Mouse (Mus musculus): Measurements from ENCODE around the gene Hs6st2. TPM values are rescaled to one million over a fixed set of nuclear protein-coding genes. Genes with fewer than 3 reads are reported as not detected.

Hs6st2 gene
- total and polyA plus RNA-seq, 3 experiments: 1.3 to 12.3 (median 3.2) TPM

DNA sequence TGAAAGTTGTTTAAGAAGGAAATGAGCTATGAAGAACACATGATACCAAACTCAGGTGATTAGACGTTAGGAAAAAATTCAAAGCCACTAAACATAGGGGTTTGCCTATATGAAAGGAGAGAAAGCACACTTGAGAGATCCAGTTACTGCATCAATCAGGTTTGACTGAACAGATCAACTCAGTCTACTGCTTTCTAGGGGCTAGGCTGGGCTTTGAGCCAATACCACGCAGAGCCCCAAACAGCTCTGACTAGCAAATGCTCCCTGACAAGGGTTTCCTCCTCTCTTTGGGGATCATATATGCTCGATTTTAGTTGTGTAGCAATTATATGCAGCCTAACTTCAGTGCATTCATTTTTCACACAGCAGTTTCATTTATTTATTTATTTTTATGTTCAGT, 96.2 kb downstream of the Hs6st2 start:
- DNase-seq: no peak

DNA sequence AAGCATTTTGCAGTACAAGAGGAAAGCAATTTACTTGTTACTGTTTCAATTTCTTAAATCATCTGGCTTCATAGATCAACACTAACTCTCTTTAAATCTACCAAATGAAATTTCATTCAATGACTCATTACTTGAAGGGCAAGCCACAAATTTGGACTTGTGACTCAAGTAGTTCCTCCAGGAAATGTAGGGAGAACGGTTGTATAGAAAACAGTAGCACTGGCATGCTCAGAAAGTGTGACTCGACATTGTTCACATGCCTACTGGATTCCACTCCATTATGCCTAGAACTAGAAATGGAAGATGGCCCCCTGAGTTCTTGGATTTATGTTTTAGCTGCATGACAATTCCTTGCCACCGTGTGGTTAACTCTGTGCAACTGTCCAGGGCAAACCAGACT, 100.0 kb downstream of the Hs6st2 start:
- DNase-seq: no peak

DNA sequence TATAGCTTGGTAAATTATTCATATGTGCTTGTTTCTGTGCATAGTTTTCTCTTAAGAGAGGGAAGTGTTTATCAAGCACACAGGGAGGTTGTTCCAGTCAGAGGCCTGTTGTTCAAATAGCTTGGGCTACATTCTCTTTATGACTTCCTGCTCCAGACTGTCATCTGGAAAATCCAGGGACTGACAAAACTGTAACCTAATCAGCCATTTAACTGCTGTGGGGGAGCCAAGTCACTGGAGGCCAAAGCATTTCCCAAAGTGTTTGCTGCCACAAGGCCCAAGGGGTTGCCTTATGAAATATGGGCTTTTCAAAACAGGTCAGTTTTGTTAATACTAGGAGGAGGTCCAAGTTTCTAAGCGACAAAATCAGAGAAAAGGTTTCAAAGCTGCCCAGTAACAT, 119.8 kb downstream of the Hs6st2 start:
- peak; percentile 6 for DNase-seq

DNA sequence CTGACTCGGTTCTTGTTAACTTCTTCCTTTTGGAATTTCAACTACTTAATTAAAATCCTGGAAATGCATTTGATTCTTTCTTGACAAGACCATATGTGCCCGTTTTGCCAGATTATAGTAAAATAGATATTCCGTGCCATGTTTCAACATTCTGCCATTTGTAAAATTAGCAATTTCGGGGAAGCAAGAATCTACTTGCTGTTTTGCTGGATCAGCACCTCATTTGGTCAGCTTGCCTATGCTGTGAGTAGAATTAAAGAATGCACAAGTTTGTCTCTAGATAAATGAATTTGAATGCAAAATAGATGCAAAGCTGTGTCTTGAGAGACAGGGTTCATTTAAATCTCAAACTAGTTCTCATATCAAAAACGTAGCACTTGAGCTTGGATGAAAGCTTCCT, 142.0 kb downstream of the Hs6st2 start:
- no peak for DNase-seq

DNA sequence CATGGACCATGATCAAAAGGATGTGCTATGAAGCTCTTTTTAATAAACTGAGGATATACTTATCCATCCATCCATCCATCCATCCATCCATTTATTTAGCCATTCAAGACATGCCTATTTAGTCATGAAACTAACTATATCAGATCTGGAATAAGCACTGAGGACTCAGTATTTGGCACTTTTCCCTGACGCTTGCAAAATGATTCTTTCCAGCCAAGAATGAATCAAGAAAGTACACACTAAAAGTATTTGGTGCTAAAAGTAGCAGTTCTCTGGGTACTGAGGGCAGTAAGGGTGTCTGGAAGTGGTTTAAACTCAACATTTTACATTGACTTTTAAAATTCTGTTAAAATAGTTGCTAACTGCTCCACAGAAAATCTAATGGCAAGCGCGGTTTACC, 144.6 kb downstream of the Hs6st2 start:
- DNase-seq: no peak

DNA sequence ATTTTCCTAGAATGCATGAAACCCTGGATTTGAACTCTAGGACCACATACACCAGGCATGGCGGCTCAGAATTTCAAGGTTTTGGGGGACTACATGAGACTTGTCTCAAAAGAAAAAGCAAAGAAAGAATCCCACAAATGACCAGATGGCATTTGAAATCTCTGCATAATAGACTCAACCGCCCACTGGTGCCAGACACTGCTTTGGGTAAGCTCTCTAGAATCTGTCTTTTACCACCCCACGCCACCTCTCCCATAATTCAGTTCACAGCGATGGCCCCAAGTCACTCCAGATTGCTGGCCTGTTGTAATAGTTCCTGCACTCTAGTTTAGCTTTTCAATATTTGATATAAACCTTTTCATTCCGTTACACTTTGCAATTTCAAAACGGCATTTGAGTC, 146.4 kb downstream of the Hs6st2 start:
- DNase-seq: no peak

DNA sequence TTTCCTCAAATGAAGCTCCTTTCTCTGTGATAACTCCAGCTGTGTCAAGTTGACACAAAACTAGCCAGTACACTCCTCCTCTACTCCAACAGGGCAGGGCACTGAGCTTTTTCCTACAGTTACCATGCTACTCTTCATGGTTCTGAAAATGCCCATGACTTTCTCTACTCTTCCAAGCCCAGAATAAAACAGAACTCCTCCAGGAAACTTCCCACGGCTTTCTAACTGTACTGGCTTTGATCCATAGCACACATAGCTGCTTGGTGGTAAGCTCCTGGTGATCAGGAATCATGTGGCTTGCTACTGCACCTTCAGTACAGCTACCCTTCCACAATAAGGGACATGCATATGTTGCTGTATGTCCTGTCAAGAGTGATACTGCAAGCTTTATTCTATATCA, 150.5 kb downstream of the Hs6st2 start:
- DNase-seq: no peak

DNA sequence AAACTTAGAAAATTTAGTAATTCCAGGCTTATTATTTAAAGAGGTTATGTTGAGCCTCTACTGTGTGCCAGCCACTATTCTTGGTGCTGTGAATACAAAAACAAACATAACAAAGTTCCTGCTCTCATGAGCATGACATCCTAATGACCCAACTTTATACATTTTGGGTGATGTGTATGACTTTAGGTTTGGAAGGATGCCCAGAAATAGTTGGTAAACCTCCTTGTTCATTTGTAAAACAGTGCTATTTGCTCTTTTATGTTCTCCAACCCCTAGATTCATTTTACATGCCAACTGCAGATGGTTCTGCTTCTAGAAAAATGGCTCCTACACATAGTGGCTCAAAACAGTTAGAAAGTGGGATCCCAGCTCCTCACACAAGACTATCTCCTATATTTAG, 153.1 kb downstream of the Hs6st2 start:
- no peak for DNase-seq

DNA sequence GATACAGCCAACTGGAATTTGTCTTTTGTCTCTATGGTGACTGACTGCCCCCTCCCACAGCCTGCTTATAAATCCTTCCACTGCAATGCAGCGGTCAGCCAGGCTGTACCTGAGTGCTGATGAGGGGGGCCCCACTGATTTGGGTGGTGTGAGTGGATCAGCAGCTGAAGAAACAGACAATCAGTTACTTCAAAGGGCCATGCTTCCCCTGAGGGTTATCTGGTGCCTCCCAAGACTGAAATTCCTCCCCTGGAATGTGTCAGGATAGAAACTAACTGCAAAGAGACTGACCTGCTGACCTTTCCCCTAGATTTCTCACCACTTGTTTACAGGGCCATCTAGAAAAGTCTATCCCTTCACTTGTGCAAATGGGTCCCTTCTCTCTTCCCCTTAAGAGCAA, 166.8 kb downstream of the Hs6st2 start:
- no peak for DNase-seq

DNA sequence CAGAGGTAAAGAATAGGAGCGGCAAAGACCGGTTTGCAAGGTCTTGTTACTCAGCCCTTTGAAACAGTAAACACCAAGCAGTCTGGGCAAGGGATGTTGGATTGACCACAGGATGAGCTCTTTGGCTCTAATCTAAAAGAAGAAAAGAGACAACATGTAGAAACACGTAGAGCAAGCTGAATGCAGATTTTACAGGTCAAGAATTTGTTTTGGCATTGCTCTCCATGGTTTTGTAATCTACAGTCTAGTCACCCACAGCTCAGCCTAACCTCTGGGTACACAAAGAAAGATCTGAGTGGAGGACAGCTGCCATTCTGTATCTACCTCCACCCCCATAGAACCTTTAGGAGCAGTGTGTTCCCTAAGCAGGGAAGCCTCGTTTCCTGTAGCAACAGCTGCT, 175.1 kb downstream of the Hs6st2 start:
- DNase-seq: no peak

DNA sequence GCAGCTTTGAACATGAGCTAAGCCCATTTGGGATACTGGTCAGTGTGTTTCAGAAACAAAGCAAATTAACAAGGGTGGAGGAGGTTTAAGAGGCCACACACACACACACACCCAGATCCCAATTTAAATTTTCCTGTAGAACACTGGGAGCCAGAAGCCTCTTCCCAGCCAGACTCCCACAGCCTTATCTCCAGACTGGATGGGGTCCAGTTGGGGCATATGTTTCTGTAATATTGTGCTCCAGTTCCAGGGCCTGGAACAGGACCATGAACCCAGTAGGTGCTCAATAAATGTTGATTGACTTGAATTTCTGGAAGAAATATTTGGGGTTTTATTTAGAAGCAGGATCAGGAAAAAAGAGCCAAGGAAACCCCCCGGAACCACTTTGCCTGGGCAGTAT, 176.0 kb downstream of the Hs6st2 start:
- DNase-seq: no peak

DNA sequence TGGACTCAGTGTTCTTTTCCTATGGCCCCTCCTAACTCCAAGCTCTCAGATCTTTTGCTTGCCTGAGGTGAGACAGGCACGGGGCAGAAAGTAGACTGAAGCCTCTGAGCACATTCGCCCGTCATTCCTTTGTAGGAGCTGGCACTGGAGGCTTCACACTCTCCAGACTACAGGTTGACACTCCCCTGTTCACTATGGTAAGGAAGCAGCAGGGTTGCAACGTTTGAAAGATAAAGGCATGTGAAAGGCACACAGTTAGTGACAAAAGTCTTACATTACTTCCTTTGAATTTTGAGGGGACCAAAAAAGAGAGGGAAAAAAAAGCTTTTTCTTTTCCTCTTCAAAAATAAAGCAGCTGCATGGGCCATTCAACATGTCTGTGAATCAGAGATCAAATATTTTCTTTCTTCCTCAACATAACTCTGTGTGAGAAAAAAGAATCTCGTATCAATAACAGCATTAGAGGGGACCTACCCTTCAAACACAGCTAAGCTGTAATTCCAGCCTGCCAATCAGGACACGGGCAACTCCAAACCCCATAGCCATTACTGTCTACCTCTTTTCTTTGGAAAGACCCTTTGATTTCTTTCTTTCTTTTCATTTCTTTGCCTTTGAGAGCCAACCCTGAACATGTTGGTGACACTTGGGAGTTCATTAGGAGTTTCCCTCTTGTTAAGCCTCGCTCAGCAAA, 177.7 kb downstream of the Hs6st2 start:
- no peak for DNase-seq

DNA sequence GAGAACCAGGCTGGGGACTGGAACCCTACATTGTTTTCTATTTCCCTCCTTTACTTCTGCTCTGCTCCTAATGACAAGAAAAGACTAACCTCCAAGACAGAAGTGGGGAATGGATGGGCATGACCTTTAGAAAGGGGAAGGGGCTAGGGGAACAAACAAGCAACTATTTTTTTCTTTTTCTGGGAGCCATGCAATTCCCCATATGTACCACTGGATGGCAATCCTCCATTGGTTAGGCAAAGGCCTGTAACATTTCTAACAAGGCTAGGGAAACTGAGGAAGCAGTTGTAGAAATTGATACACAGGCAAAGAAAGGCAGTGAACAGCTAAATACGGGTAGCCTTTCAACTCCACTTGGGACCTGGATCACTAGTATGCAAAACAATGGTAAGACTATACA, 183.8 kb downstream of the Hs6st2 start:
- DNase-seq: no peak

DNA sequence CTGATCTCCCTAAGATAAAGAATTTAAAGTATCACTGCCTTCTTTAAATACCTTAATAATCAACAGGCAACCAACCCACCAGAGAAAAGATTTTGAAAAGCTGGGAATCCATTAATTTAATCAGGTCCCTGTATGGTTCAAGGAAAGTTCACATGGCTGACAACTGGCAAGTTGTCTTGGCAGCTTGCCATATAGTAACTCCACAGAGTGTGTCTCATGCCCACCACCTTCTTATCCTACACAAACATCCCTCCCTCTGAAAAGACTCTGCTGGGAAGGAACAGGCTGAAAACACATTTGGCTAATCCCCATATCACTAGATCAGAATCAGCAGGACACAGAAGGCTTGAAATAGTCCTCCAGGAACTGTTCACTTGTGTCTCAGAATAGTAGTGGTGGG, 193.3 kb downstream of the Hs6st2 start:
- no peak for DNase-seq

DNA sequence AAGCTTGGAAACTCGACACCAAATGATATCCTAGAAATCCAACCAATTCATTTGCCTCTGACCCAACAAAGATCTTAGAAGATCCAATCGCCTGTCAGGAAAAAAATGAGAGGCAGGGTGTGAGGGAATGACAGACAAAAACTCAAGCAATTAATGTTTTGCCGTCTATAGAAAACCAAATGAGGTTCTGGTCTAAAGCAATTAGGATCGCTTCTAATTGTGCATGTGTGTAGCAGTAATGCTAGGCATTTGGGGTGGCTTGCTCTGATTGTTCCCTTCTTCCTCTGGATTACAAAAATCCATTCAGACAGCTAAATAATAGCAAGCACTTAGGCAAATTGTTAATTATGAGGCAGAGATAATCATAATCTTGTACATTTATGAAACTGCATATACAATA, 212.2 kb downstream of the Hs6st2 start:
- no peak for DNase-seq

DNA sequence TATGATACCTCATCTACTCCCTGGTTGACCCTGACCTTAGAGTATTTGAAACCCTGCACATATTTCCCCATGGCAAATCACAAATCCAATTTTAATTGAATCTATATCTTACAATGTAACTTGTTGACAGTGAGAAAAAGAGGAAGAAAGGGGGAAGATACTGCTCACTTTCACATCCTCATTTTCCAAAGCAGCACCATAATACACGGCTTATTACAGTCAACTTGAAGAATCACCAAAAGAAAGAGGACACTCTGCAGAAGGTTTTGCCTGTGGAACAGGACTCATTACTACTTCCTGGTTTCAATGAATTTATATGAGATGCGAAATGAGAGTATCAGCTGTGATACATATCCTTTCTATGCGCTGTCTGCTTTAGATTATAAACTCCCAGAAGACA, 220.2 kb downstream of the Hs6st2 start:
- no peak for DNase-seq

DNA sequence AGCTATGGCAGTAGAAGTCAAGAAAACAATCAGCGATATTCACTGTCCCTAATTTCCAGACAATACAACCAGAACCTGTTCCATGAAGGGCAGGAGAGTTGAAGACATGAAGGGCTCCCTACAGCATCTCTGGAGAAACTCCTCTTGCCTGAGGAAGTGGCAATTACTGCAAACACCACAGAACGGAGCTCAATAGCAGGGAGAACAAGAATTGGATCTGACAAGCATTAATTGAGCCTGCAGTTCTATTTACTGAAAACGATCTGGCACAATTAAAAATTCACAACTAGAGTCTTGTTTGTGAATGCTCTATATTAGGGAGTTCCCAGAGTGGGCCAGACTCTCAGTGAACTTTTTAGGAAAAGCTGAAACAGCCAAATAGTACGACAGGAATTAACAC, 238.3 kb downstream of the Hs6st2 start:
- no peak for DNase-seq

DNA sequence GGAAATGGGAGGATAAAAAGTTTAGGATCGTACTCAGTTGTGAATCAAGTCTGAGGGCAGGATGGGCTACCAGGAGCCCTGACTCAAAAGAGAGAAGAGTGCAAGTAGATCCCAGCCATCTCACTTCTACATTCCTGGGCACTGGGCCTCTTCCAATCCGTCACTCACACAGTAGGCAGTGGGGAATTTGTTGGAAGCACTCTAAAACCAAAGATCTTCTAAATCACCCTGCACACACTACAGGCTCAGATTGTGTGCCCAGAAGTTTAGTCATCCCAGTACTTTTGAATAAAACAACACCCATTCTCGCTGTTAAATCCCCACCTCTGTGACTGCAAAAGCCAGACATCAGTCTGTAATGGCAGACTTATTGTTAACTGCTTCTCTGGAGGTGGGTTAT, 249.9 kb downstream of the Hs6st2 start:
- no peak for DNase-seq

DNA sequence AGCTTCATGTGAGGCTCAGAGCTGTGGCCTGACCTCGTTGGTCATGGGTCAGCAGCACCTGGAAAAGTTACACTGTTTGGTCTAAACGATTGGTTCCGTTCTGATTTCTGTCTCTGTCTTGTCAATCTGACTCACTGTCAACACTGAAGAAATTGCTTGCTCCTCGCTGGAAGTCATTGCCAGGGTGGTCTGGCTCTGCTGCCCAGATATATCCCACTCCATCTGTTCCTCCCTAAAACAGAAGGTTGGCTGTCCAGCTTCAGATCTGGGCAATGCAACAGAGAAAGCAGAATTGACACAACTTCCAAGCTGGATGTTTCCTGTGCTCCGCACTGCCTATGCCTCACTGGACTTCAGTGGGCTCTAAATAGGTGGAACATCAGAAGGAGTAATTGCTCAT, 256.6 kb downstream of the Hs6st2 start:
- no peak for DNase-seq

DNA sequence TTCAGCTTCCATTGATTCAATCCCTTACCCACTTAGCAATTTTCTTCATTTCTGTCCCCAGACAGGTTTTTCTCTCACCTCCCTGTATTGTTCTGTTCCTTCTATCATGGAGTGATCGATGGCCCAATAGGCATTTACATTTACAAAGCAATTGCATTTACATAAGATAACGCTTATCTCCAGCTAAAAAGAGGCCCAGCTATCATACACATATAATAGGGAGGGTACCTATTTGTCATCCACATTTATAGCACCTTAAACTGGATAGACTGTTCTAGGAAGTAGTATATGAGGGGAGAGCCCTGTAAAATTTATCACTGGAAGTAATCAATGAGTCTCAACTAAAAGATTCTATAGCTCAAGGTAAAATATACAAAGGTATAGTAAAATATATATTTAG, 271.4 kb downstream of the Hs6st2 start:
- no peak for DNase-seq

DNA sequence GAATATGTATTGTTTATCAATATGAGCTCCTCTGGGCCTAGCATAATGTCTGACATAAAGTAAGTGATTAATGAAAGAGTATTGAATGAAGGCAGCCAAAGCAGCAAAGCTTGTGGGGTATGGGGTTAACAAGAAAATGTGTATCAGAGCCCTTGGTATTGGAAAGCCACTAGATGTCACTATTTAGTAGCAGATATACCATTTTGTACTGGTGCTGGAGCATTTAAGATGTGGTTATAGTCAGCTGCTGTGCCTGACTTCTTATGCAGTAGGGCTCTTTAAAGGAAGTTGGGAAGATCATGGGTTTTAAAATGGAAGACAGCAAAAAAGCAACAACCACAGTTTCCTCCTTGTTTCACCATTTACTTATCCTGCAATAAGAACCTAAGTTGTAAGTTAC, 284.2 kb downstream of the Hs6st2 start:
- DNase-seq: no peak

DNA sequence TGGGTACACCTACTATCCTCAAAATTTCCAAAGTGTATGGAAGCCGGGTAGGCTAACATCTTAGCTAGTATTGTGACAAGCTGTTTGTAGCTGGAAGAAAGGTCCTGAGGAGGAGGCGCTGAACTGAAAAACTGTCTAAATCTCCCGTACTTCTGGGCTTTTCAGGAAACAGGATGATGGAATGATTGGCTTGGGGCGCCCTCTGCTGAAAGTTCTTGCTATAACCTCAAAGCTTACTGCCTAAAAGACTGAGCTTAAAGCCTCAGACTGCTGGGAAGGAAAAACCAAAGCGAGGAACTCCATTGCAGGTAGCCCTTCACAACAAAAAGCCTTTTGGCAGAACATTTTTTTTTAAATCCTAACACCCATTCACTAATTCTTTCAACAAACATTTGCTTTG, 307.0 kb downstream of the Hs6st2 start:
- DNase-seq: peak; percentile 51

DNA sequence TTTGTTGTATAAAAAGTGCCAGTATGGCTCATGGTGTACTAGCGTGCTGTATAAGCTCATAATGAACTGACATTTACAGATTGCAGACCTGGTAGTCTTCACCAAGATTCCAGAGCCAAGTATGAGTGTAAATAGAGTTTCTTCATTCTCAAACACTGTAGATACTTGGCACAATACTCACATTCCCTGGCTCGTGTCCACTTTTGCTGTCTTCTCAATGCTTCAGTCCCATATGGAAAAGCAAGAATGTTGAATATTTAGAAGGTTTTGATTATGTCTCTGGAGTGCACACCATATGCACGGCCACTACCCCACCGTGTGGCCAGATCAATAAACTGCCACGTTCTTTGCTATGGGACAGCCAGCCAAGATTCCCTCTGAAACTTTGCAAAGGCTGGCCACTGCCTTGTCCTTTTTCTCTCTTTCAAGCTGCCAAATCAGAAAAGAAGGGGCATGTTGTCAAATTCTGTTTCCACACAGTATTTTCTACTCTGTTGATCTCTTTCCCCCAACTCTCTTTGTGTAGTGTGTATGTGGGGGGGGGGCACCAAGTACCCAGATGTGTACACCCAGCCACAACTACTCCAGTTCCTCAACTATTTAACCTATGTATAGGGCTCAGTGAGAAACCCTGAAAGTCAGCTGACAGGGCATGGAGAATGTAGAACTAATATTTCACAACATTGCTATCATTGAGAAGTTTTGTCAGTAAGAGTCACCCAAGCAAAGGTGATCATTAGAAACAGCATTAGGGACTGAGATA, 309.0 kb downstream of the Hs6st2 start:
- DNase-seq: no peak

DNA sequence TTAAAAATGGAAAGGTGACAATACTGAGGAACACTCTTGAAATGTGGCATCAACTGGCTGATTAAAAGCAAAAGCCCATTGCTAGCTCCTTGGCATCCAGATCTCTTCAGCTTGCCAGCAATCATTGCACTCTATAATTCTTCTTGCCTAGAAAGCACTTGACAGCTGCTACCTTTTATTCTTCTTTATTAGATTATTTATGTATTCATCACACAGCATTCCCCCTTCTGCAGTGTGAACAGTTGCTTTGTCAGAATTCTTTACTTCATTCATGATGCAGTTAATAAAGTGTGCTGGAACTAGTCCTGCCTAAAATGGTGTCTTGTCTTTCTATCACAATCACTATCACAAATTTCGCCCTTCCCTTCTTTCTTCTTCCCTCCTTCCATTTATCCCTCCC, 332.0 kb downstream of the Hs6st2 start:
- no peak for DNase-seq

All from adrenal gland, adult 2 months (tissue).